Mouse (Mus musculus) stomach, embryonic 15.5 days (tissue): Measurements from ENCODE around the gene Ddx39. TPM values are rescaled to one million over a fixed set of nuclear protein-coding genes. Genes with fewer than 3 reads are reported as not detected.

Experiments used
- ATAC-seq: fragments of 200-750 bp; cut with Nextera tagmentation; 2 replicates; pipeline ENCODE4 v1.8.0; 2017; ENCODE audit warnings: low read depth, moderate number of reproducible peaks, moderate TSS enrichment; ENCODE audit not compliant: insufficient read depth, low FRiP score
- H3K27ac ChIP-seq: fragments of 300-500 bp; sonication (generic); 2 replicates; pipeline ENCODE4 v1.5.1; 2015; ENCODE audit warnings: mild to moderate bottlenecking, inconsistent platforms
- H3K27me3 ChIP-seq: fragments of 300-500 bp; sonication (generic); replicated peaks from 2 replicates; pipeline ENCODE4 v1.6.1; 2015; ENCODE audit warnings: inconsistent platforms
- H3K36me3 ChIP-seq: fragments of 300-500 bp; sonication (generic); 2 replicates; pipeline ENCODE4 v1.6.1; 2015; ENCODE audit warnings: inconsistent platforms
- H3K4me1 ChIP-seq: fragments of 300-500 bp; sonication (generic); 2 replicates; pipeline ENCODE4 v1.6.1; 2015; ENCODE audit warnings: inconsistent platforms
- H3K4me2 ChIP-seq: fragments of 300-500 bp; sonication (generic); 2 replicates; pipeline ENCODE4 v1.6.1; 2015; ENCODE audit warnings: mild to moderate bottlenecking, inconsistent platforms
- H3K4me3 ChIP-seq: fragments of 300-500 bp; sonication (generic); replicated peaks from 2 replicates; pipeline ENCODE4 v1.5.1; 2015; ENCODE audit warnings: inconsistent platforms
- H3K9ac ChIP-seq: fragments of 300-500 bp; sonication (generic); 2 replicates; pipeline ENCODE4 v1.6.1; 2015; ENCODE audit warnings: inconsistent platforms
- H3K9me3 ChIP-seq: fragments of 300-500 bp; sonication (generic); 2 replicates; pipeline ENCODE4 v1.6.1; 2016; ENCODE audit warnings: inconsistent platforms
- whole genome bisulfite sequencing: fragments of 180-500 bp; shearing (Covaris S2); methylation state at CpG from one replicate; pipeline ENCODE4 v1.1.7; 2015; 5-methylcytosine and 5-hydroxymethylcytosine counted together
- polyA plus RNA-seq: library from polyadenylated mRNA; unstranded; fragments of >200 nt; fragmentation: Nextera tagmentation; extraction: Ambion mirVana; gene quantifications from 2 replicates; pipeline ENCODE4 v1.2.1, GENCODE M21; 2015

Ddx39 gene
- polyA plus RNA-seq, result 180 and 185 TPM in 2 replicates

DNA sequence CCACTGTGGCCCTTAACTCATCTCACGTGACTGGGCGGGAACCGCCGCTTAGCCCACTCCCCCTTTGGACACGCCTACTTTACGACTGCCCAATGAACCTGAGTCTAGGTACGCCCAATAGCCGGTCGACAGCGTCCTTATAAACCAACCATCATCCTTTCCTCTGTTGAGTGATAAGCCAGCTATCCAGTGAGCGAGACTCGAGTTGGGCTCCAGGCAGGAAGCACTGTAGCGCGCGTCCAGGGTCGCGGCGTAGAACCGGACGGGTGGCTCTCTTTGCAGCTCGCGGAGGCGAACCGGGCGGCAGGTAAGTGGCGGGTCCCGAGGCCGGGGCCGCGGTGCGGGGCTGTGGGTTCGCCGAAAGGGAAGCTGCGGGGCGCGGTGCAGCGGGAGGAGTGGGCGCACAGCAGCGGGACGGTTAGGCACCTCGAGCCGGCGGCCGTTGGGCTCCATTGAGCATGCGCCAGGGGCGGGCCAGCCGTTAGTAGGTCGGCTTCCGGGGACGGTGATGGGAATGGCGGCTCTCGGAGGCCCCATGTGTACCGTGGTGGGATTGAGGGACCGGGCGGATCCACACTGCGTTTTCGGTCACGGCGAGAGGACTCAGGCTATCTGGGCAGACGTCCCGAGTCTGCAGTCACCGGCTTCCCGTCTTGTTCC lies at the start of gene Ddx39:
Gene Ddx39, plus strand, starts transcription at position 147 of the 660 bp plus-strand sequence.
- under 1% methylated on average over 61 of the region's 63 CpGs for WGBS
- Histone ChIP-seq H3K4me3 (peak within 1 kb of the TSS; percentile 92), H3K27ac (peak within 1 kb of the TSS; percentile 95), H3K4me2 (peak within 1 kb of the TSS; percentile 72), H3K9me3 (no peaks in the 10 kb centered on the region), H3K4me1 (peaks cover 10% of the 10 kb centered on the region; the same call in 1 of the 2 replicates), H3K27me3 (no peaks in the 10 kb centered on the region), H3K9ac (peak within 1 kb of the TSS; percentile 80), H3K36me3 (peaks cover 9% of the 10 kb centered on the region; the same call in 1 of the 2 replicates)
- peak; percentile 100 for ATAC-seq

DNA sequence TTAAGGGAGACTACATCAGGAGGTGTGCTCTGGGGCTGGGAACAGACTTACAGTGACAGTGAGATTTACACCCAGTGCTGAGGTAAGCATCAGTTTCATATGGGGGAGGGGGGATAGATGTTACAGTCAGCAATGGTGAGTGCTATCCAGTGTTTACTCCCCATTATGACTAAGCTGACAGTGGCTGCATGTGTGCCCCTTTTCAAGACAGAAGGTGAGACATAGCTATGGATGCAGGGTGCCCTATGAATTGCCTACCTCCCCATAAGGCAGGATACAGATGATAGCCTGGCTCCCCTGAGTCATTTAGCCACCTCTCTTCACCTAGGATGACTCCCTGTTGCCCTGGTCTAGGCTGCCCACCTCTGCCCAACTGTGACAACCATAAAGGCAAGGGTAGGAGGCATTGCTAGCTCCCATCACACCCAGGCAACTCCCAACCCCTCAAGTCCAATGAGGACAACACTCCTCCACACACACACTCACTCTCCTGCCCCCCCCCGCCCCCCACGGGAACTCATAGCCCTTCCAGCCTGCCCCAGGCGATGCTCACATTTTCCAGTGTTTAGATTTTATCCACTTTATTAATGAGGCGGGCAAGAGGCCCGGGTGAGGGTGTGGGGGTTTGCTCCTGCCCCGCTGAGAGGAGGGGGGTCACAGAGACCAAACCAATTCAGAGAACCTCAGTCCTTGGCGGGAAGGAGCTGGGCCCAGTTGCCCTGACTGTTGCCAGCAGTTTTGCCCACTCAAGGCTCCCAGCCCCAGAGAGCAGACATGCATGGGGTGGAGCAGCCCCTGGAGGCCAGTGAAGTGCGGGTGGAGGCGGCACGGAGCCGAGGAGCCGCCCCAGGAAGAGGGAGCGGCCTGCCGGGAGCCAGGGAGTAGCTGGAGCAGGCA lies 48.8 kb upstream of the Ddx39 start, which contains the start of gene Ptger1:
Gene Ptger1, plus strand, starts transcription at position 710 of the 897 bp plus-strand sequence.
- Histone ChIP-seq H3K36me3 (peaks cover 9% of the 10 kb centered on the region), H3K4me3 (peak within 1 kb of the TSS; percentile 20), H3K27ac (peak within 1 kb of the TSS; percentile 86), H3K9me3 (no peaks in the 10 kb centered on the region), H3K9ac (peak within 1 kb of the TSS; percentile 18; the same call in 1 of the 2 replicates), H3K4me1 (peaks cover 67% of the 10 kb centered on the region), H3K27me3 (no peaks in the 10 kb centered on the region), H3K4me2 (peak within 1 kb of the TSS; percentile 75)
- ATAC-seq, result peak; percentile 32
- WGBS, result 14% methylated on average over 14 of the region's 14 CpGs

DNA sequence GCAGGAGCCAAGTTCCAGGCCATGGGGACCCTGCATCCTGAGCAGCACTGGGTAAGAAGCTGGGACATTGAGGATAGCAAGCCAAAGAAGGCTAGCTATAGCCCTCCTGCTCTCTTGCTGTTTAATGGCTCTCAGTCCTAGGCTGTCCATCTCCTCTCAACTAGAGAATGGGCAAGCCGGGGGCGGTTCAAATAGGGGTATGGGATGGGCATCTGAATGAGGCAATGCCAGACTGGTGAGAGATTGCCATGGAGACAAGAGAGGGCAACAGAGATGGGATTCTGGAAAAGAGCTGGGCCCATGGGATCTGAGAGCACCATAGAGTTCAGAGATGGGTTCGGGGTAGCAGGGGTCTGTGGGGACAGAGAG lies 48.1 kb upstream of the Ddx39 start:
- H3K9ac ChIP-seq, result no peak overlapping the region

DNA sequence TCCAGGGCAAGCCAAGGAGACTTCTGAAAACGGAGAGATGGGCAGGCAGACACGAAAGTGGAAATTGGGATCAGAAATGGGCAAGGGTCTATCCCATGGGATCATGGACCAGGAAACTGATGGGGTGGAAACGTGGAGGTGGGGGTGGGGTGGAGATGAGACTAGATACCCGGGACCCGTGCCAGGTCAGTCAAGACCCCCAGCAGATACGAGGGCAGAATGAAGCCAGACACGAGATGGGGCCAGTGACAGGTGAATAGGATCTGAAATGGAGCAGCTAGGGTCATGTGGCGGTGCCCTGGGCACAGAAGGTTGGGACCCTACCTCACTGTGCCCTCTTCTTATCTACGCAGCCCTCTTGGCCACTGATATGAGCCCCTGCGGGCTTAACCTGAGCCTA lies 47.5 kb upstream of the Ddx39 start:
- ATAC-seq, result no peak

More for the DNA sequence above, 48.1 kb upstream of the Ddx39 start:
- Histone ChIP-seq H3K4me1 (peaks cover 60% of the 10 kb centered on the region), H3K4me2 (peak overlapping the region; percentile 75), H3K9me3 (no peaks in the 10 kb centered on the region), H3K27ac (peak overlapping the region; percentile 86), H3K4me3 (peak overlapping the region; percentile 20), H3K36me3 (peaks cover 15% of the 10 kb centered on the region), H3K27me3 (no peaks in the 10 kb centered on the region)
- no peak; the same call in 1 of the 2 replicates for ATAC-seq
- 85% methylated on average over 3 of the region's 3 CpGs for WGBS

DNA sequence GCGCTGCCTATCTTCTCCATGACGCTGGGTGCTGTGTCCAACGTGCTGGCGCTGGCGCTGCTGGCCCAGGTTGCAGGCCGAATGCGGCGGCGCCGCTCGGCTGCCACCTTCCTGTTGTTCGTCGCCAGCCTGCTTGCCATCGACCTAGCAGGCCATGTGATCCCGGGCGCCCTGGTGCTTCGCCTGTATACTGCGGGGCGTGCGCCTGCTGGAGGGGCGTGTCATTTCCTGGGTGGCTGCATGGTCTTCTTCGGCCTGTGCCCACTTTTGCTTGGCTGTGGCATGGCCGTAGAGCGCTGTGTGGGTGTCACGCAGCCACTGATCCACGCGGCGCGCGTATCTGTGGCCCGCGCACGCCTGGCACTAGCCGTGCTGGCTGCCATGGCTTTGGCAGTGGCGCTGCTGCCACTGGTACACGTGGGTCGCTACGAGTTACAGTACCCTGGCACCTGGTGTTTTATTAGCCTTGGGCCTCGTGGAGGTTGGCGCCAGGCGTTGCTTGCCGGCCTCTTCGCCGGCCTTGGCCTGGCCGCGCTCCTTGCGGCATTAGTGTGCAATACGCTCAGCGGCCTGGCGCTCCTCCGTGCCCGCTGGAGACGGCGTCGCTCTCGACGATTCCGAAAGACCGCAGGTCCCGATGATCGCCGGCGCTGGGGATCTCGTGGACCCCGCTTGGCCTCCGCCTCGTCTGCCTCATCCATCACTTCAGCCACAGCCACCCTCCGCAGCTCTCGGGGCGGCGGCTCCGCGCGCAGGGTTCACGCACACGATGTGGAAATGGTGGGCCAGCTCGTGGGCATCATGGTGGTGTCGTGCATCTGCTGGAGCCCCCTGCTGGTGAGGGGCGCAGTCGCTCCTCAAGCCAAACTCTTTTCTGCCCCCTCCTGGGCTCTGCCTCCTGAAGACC lies 46.7 kb upstream of the Ddx39 start:
- Histone ChIP-seq H3K9me3 (no peaks in the 10 kb centered on the region), H3K4me3 (peak overlapping the region; percentile 35), H3K36me3 (peaks cover 21% of the 10 kb centered on the region), H3K27me3 (no peaks in the 10 kb centered on the region), H3K4me2 (peak overlapping the region; percentile 75), H3K9ac (0 out of 2 replicates have a peak overlapping the region, but pooled peaks have one; percentile 2), H3K27ac (no peak overlapping the region), H3K4me1 (peaks cover 49% of the 10 kb centered on the region)
- 26% methylated on average over 80 of the region's 80 CpGs for WGBS
- peak; percentile 16; the same call in 1 of the 2 replicates for ATAC-seq

More for the DNA sequence above, 47.5 kb upstream of the Ddx39 start:
- H3K9ac ChIP-seq, result no peak overlapping the region
- peaks cover 21% of the 10 kb centered on the region for H3K36me3 ChIP-seq
- H3K9me3 ChIP-seq, result no peaks in the 10 kb centered on the region
- H3K27me3 ChIP-seq, result no peaks in the 10 kb centered on the region
- H3K4me3 ChIP-seq, result peak overlapping the region; percentile 35; the same call in 1 of the 2 replicates
- peaks cover 54% of the 10 kb centered on the region for H3K4me1 ChIP-seq
- H3K4me2 ChIP-seq, result peak overlapping the region; percentile 75
- H3K27ac ChIP-seq, result no peak overlapping the region; the same call in 1 of the 2 replicates
- 72% methylated on average over 10 of the region's 10 CpGs for WGBS

DNA sequence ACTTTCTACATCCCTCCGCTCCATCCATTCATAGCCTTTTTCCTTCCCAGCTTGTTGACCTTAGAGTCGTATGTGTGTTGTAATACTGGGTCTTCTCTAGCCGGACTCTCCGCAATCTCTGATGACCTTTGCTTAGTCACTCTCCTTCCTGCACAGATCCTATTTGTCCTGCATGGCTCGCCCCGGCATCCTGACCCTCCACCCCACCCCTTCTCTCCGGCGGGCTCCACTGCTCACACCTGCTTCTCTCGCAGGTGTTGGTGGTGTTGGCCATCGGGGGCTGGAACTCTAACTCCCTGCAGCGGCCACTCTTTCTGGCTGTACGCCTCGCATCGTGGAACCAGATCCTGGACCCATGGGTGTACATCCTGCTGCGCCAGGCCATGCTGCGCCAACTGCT lies 46.0 kb upstream of the Ddx39 start:
- ATAC-seq, result no peak
- H3K36me3 ChIP-seq, result peaks cover 21% of the 10 kb centered on the region

DNA sequence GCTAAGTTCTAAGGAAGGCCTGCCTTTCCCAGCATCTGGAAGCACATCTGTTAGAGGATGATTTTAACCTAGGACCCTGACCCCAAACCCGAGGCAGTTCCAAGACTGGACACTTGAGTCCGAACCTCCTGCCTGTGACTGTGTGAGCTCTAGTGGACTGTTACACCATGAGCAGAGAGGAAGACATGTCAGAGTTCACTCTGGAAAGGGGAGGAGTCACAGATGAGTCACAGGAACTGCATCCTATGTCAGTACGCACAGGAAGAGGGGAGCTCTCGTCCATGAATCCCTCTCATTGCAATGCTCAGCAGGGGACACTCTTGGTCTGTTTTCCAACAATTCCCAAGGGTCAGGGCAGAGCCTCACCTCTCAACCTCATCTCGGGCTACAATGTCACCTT lies 42.0 kb upstream of the Ddx39 start:
- Histone ChIP-seq H3K27ac (no peak overlapping the region), H3K4me3 (no peak overlapping the region), H3K9ac (no peak overlapping the region), H3K9me3 (no peaks in the 10 kb centered on the region), H3K27me3 (no peaks in the 10 kb centered on the region), H3K36me3 (peaks cover 27% of the 10 kb centered on the region), H3K4me2 (no peak overlapping the region), H3K4me1 (peaks cover 11% of the 10 kb centered on the region)
- no peak for ATAC-seq
- 68% methylated on average over 5 of the region's 5 CpGs for WGBS

More for the DNA sequence above, 46.0 kb upstream of the Ddx39 start:
- Histone ChIP-seq H3K4me3 (no peak overlapping the region; the same call in 1 of the 2 replicates), H3K4me1 (peaks cover 49% of the 10 kb centered on the region), H3K9me3 (no peaks in the 10 kb centered on the region), H3K4me2 (peak overlapping the region; percentile 75), H3K9ac (no peak overlapping the region), H3K27ac (no peak overlapping the region), H3K27me3 (no peaks in the 10 kb centered on the region)
- WGBS, result 74% methylated on average over 16 of the region's 16 CpGs

DNA sequence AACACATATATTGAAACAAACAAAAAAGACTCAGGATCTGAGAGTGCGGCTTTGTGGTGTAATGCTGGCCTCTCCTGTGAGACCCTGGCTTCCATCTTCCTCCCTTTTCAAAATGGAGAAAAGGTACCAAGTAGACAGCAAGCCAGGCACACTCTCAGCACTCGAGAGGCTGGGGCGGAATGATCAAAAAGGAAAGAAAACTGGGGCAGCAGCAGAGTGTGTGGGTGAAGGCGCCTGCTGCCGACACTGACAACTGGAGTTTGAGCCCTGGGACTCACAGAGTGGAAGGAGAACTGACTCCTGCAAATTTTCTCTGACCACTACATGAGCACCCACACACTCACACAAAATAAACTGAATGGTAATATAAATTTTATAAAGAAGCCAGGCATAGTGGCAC lies 40.5 kb upstream of the Ddx39 start:
- no peak overlapping the region for H3K4me3 ChIP-seq
- H3K36me3 ChIP-seq, result peaks cover 41% of the 10 kb centered on the region
- no peak for ATAC-seq
- WGBS, result 93% methylated on average over 5 of the region's 5 CpGs
- H3K27me3 ChIP-seq, result no peaks in the 10 kb centered on the region
- no peak overlapping the region for H3K27ac ChIP-seq
- no peaks in the 10 kb centered on the region for H3K4me1 ChIP-seq
- no peaks in the 10 kb centered on the region for H3K9me3 ChIP-seq
- no peak overlapping the region for H3K9ac ChIP-seq
- no peak overlapping the region for H3K4me2 ChIP-seq

DNA sequence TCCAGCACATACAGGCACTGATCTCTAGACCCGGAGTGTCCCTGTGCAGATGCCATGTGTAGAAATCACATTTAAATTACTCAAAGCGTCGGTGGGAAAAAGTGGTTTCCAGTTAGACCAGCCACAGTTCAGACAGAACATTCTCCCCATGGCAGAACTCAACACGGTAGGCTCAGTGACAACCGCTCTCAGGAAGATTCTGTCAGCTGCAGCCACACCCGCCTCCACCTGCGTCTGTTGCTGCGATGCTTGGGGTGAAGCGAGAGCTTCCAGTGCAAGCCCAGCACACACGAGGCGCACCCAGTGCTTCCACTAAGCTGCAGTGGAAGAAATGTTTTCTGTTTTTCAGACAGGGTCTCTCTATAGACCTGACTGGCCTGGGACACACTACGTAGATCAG lies 35.1 kb upstream of the Ddx39 start:
- 92% methylated on average over 12 of the region's 12 CpGs for WGBS
- no peaks in the 10 kb centered on the region for H3K27me3 ChIP-seq
- H3K4me3 ChIP-seq, result no peak overlapping the region
- no peak overlapping the region for H3K27ac ChIP-seq
- peaks cover 49% of the 10 kb centered on the region for H3K36me3 ChIP-seq
- no peak overlapping the region for H3K4me2 ChIP-seq
- peaks cover 7% of the 10 kb centered on the region; the same call in 1 of the 2 replicates for H3K4me1 ChIP-seq
- no peak overlapping the region for H3K9ac ChIP-seq
- no peaks in the 10 kb centered on the region for H3K9me3 ChIP-seq
- no peak for ATAC-seq

DNA sequence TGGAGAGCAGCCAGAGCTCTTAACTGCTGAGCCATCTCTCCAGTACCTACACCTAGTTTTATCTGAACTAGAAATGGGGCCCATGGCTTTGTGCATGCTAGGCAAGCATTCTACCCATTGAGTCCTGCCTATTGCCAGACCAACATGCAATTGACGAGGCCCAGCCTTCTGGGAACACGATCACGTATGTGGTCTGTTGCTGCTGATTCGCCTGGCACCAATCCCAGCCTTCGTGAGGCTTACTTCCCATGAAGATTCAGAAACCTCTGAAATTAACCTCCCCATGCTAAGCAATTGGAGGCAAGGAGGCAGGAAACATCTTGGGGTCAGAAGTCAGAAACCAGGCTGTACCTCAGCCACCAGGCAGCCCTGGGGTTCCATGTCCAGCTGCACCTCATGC lies 34.4 kb upstream of the Ddx39 start:
- H3K27ac ChIP-seq, result peak overlapping the region; percentile 74
- H3K36me3 ChIP-seq, result peaks cover 49% of the 10 kb centered on the region
- no peak overlapping the region for H3K9ac ChIP-seq

DNA sequence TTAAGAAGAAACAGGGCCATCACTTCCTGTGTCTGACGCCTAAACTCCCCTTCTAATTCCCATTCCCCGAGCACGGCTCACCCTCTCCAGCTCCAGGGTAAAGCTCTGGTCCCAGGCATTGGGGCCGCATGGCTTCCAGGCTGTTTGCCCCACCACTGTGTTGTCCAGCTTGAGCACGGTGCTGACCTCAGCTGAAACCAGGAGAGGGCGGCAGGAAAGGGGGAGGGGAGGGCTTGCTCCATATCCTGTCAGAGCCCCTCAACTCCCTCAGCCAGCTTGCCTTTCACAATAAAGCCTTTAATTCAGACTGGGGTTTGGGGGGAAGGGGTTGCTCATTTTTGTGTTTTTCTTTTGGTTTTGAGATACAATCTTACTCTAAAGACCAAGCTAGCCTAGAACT lies 33.9 kb upstream of the Ddx39 start:
- no peaks in the 10 kb centered on the region for H3K27me3 ChIP-seq
- WGBS, result 14% methylated on average over 6 of the region's 6 CpGs
- no peaks in the 10 kb centered on the region for H3K9me3 ChIP-seq
- no peak overlapping the region for H3K4me3 ChIP-seq
- H3K4me2 ChIP-seq, result no peak overlapping the region
- peaks cover 49% of the 10 kb centered on the region for H3K36me3 ChIP-seq
- peak overlapping the region; percentile 74 for H3K27ac ChIP-seq
- H3K9ac ChIP-seq, result no peak overlapping the region
- peaks cover 7% of the 10 kb centered on the region; the same call in 1 of the 2 replicates for H3K4me1 ChIP-seq
- ATAC-seq, result peak; percentile 44; the same call in 1 of the 2 replicates

More for the DNA sequence above, 34.4 kb upstream of the Ddx39 start:
- Histone ChIP-seq H3K4me2 (no peak overlapping the region), H3K9me3 (no peaks in the 10 kb centered on the region), H3K4me1 (peaks cover 7% of the 10 kb centered on the region; the same call in 1 of the 2 replicates), H3K4me3 (no peak overlapping the region), H3K27me3 (no peaks in the 10 kb centered on the region)
- no peak for ATAC-seq
- 74% methylated on average over 5 of the region's 5 CpGs for WGBS
